Mouse (Mus musculus): Measurements from ENCODE around the gene Ptpn13.

GRCm38 (mm10) chr5:103514441-103514840 lies 89.4 kb downstream of the Ptpn13 start:
- no peak for TF ChIP-seq CTCF (IDR thresholded peaks at IDR 0.05; ENCODE audit: low read depth, low read length)
- no peak for TF ChIP-seq POLR2A (IDR thresholded peaks at IDR 0.05; ENCODE audit: borderline replicate concordance, low read depth, low read length)

Data from bone marrow macrophage, adult 2 months (primary cell).